Mouse (Mus musculus) gastrocnemius, postnatal 14 days (tissue): Measurements from ENCODE around the gene Coq10b. TPM values are rescaled to one million over a fixed set of nuclear protein-coding genes. Genes with fewer than 3 reads are reported as not detected.

Experiments used
- DNase-seq: peaks from one replicate; pipeline ENCODE4 v3.0.0; 2021; ENCODE audit warnings: mixed read lengths
- intact Hi-C: fragments of 180-260 bp; cut with DNase I; formaldehyde crosslinking; loops from one replicate; pipeline ENCODE4 v1.15.1; 2025; ENCODE audit warnings: low total_unique reads
- total RNA-seq, 2 experiments: library from RNA; stranded (reverse); gene quantifications; 2 replicates each; pipeline ENCODE4 v1.2.3; 2021

Gene Coq10b
- total RNA-seq, 2 experiments from 2014 or later: 7.8 to 9.5 TPM

DNA sequence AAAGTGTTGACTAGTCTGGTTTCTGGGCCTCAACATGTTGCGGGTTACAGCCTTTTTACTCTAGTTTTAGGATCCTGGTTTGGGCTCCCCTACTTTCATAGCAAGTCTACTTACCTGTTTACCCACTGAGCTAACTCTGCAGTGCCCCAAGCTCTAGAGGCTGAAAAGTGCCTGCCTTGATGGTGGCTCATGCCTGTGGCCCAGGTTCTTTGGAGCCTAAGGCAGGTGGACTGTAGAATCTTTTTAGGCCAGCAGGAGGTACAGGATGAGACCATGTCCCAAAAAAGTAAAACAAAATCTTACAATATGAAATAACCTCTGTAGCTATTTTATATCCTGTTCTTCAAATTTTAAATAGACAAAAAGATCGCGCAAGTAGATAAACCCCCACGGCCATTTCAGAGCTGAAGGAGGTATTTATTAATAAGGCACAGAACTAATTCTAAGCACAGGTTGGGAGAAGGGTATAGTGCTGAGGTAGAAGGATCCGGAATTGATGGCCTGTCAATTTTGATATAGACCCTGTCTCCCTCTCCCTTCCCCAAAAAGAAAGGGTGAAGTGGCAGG lies 37.0 kb downstream of the Coq10b start:
- intact Hi-C loops: loop anchor here (5.0 kb wide), 2 partner anchors 38 to 293 kb away; no protein-coding TSS in a partner anchor
- DNase-seq: no peak

DNA sequence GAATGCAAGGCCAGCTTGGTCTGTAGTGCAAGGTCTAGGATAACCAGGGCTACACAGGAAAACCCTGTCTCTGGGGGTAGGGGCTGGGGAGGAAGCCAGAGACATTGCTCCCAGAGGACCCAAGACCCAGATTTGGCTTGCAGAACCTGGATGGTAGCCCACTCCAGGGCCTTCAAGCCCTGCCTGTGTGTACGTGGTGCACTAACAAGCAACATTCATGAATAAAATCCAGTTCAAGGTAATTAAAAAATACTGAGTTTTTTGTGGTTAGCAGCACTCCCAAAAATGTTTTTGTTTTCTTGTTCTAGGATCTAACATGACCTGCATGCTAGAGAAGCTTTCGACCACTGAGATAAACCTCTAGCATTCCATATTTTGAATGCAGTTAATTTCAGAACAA lies 39.5 kb downstream of the Coq10b start:
- no peak for DNase-seq
- intact Hi-C loops: loop anchor here (5.0 kb wide), 2 partner anchors 35 to 290 kb away; no protein-coding TSS in a partner anchor

GRCm38 (mm10) chr1:55092469-55092868 lies 39.9 kb downstream of the Coq10b start:
- DNase-seq: no peak
- intact Hi-C loops: loop anchor here (5.0 kb wide), 2 partner anchors 35 to 290 kb away; no protein-coding TSS in a partner anchor

DNA sequence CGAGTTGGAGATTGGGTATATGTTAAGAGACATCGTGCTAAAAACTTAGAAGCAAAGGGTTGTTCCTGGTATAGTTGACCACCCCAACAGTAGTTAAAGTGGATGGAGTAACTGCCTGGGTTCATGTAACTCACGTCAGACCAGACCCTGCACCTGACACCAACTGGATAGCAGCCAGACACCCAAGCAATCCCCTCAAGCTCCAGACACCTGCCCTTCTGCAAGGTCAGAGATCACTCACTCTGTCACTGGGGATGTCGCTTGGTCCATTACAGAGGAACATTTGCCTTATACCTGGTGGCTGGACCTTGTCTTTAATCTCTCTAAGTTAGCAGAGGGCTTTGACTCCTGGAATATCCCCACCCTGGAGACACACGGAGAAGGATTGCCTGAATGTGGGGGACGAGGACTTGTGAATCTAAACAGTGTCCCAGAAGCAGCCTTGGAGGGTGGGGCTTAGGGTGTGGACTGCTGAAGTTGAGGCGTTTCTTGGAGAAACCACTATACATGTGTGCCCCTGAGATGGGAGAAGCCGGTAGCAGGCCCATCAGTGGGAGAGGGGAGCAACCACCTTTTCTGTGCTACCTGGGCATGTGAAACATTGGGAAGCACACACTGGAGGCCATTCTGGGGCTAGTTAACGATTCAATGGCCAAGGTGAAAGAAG lies 54.5 kb downstream of the Coq10b start:
- intact Hi-C loops: no loop called here
- DNase-seq: no peak

DNA sequence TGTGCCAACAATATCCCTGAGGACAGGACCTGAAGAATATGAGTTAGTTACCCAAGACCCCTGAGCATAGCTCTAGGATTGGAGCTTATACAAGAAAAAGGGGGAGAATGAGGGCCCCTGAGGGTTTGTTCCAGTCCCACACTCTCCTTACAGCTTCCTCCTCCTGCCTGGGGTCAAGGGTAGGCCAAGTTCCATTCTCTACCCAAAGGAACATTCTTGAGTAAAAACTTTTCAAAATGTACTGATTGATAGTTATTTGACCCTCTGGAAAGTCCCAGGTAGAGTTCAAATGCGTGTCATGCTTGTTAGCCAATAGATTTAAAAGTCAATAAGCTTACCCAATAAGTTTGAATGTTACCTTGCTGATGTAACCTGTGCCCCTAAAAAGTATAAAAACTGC lies 55.1 kb downstream of the Coq10b start:
- intact Hi-C loops: no loop called here
- DNase-seq: no peak

GRCm38 (mm10) chr1:55108473-55108872 lies 55.9 kb downstream of the Coq10b start:
- intact Hi-C loops: no loop called here
- DNase-seq: no peak

DNA sequence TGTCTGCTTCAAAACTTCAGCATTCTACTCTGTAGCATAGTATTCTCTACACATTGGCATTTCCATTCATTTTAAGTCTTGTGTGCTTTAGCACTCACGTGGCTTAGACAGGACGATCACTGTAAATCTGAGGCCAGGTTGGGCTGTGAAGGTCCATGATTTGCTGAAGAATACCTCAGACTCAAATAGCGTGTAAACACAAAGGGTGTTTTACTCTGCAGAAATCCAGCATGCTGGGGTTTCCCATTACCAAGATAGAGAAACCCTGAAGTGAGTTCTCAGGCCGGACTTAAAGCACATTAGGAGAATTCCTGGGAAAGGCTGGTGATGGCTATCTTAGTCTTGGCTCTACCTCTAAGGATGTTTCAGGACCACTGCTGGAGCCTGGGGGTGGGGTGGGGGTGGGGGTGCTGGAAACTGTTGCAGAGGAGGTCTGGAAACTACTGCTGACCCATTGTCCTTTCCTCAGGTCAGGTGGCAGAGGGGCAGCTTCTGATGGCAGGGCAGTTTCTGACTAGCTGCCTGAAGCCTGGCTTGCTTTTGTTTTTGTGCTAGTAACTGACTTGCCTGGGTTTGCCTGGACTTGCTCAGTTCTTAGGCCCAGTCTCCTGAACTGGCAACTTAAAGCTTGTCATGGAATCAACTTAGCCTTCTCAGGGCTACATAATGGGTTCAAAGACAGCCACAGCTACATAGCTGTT lies 56.6 kb downstream of the Coq10b start:
- intact Hi-C loops: no loop called here
- no peak for DNase-seq

Other genes with a start within 250 kb of the Coq10b start
- gene Ankrd44, start 126.4 kb upstream of the Coq10b start, total RNA-seq: 10 to 100 TPM in 1 of 2 experiments, 1 to 10 TPM in 1; 7.6 to 11.4 TPM
- gene Sf3b1, start 25.3 kb upstream of the Coq10b start, total RNA-seq: 10 to 100 TPM; 51.9 to 58.3 TPM
- 10 to 100 TPM; 63.7 to 76.8 TPM for gene Hspe1, start 35.4 kb downstream of the Coq10b start, total RNA-seq
- 100 to 1,000 TPM; 175 to 176 TPM for gene Hspd1, start 35.5 kb downstream of the Coq10b start, total RNA-seq
- gene Mob4, start 78.5 kb downstream of the Coq10b start, total RNA-seq: 10 to 100 TPM; 38.5 to 39.9 TPM
- 1 to 10 TPM; 8.8 to 9.2 TPM for gene Rftn2, start 174.0 kb downstream of the Coq10b start, total RNA-seq
- 1 to 10 TPM; 3.7 to 3.8 TPM for gene Mars2, start 184.4 kb downstream of the Coq10b start, total RNA-seq